Comparison of ENCODE assay signal across 22 mouse cellular contexts in the genomic region with DNA sequence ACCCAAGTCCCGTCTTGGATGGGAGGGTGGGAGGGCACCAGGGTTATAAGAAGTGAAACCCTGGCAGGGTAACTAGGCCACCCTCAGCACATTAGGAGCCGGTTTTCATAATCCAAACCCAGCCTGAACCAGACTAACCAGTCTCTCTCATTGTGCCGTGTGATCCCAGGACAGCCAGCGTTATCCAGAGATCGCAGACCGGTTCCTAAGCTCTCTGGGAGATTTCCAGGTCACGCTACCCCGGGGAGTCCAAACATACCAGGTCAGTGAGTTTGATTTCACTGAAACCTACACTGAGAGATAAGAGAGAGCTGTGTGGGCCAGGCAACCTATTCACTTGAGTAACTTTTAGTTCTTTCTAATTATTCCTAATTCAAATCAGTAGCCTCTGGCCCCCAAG. TPM values are rescaled to one million over a fixed set of nuclear protein-coding genes. Genes with fewer than 3 reads are reported as not detected.
A peak's percentile ranks its signal among the peaks of the same experiment; 100 is the strongest.
DNase-seq lines count a peak whose midpoint lies in the region; ATAC-seq lines count a peak whose summit lies in the region.
"Had no signal": no experiment of that assay in that cellular context is flagged by ENCODE, and none has a peak within 500 bp of the region (broad histone marks: within the 10 kb centered on the region; RNA-seq: fewer than 3 reads in every experiment).

No protein-coding gene starts in this region.

- H3K27ac ChIP-seq in embryonic facial prominence, embryonic 13.5 days, result peak overlapping the region; percentile 22; the same call in 1 of the 2 replicates
- no peak overlapping the region for H3K27ac ChIP-seq in embryonic facial prominence, embryonic 10.5 days (replicated peaks)
- H3K27ac ChIP-seq in midbrain, embryonic 15.5 days, result no peak overlapping the region
- H3K27ac ChIP-seq: hindbrain, embryonic 15.5 days; neural tube, embryonic 12.5 days had no signal

- H3K4me2 ChIP-seq in embryonic facial prominence, embryonic 13.5 days, result no peak overlapping the region
- H3K4me2 ChIP-seq in midbrain, embryonic 15.5 days, result no peak overlapping the region
- H3K4me2 ChIP-seq: heart, embryonic 11.5 days; hindbrain, embryonic 15.5 days; neural tube, embryonic 12.5 days had no signal

- no peaks in the 10 kb centered on the region for H3K9me3 ChIP-seq in embryonic facial prominence, embryonic 13.5 days
- no peaks in the 10 kb centered on the region for H3K9me3 ChIP-seq in embryonic facial prominence, embryonic 10.5 days
- H3K9me3 ChIP-seq in midbrain, embryonic 15.5 days, result no peaks in the 10 kb centered on the region
- H3K9me3 ChIP-seq: hindbrain, embryonic 15.5 days; neural tube, embryonic 12.5 days had no signal

- ATAC-seq in embryonic facial prominence, embryonic 13.5 days (ENCODE audit: insufficient number of reproducible peaks, insufficient read depth, low FRiP score, low TSS enrichment, low read depth), result no peak
- no peak for ATAC-seq in midbrain, embryonic 15.5 days (replicated peaks)
- ATAC-seq: intestine, postnatal 0 days had no signal

- H3K9ac ChIP-seq in embryonic facial prominence, embryonic 13.5 days, result no peak overlapping the region
- H3K9ac ChIP-seq in midbrain, embryonic 15.5 days, result no peak overlapping the region
- H3K9ac ChIP-seq: hindbrain, embryonic 15.5 days; neural tube, embryonic 12.5 days had no signal

- H3K36me3 ChIP-seq in embryonic facial prominence, embryonic 13.5 days, result no peaks in the 10 kb centered on the region
- no peaks in the 10 kb centered on the region for H3K36me3 ChIP-seq in embryonic facial prominence, embryonic 10.5 days (replicated peaks)
- H3K36me3 ChIP-seq in midbrain, embryonic 15.5 days (replicated peaks), result no peaks in the 10 kb centered on the region
- H3K36me3 ChIP-seq: hindbrain, embryonic 15.5 days; neural tube, embryonic 12.5 days had no signal

- 55% methylated on average over 8 of the region's 8 CpGs for WGBS in embryonic facial prominence, embryonic 13.5 days
- 81% methylated on average over 8 of the region's 8 CpGs for WGBS in embryonic facial prominence, embryonic 10.5 days
- WGBS in midbrain, embryonic 15.5 days, result 90% methylated on average over 8 of the region's 8 CpGs

- no peak overlapping the region for H3K4me3 ChIP-seq in embryonic facial prominence, embryonic 13.5 days
- H3K4me3 ChIP-seq in embryonic facial prominence, embryonic 10.5 days, result no peak overlapping the region
- no peak overlapping the region for H3K4me3 ChIP-seq in midbrain, embryonic 15.5 days
- H3K4me3 ChIP-seq: hindbrain, embryonic 15.5 days; neural tube, embryonic 12.5 days had no signal

- DNase-seq in embryonic facial prominence, embryonic 10.5 days (ENCODE audit: low spot score), result no peak
- DNase-seq in testis, postnatal 10 days (ENCODE audit: low spot score), result peak; percentile 30
- DNase-seq in testis, postnatal 14 days (ENCODE audit: low spot score), result no peak
- DNase-seq in kidney, postnatal 10 days, result peak; percentile 39
- peak; percentile 46 to 64 for DNase-seq in urinary bladder, postnatal 36 days (ENCODE audit: low spot score in 2 of 2)
- DNase-seq in cerebellum, adult 8-10 months, result no peak
- DNase-seq: adrenal gland, adult 8-10 months; cerebellum, adult 11 months; heart, postnatal 14 days; layer of hippocampus, adult 9-11 months; liver; lung, adult 2 months; lung, postnatal 36 days; thymus, adult 18-20 months had no signal

- H3K4me1 ChIP-seq in embryonic facial prominence, embryonic 13.5 days, result peaks cover 16% of the 10 kb centered on the region; the same call in 1 of the 2 replicates
- H3K4me1 ChIP-seq in embryonic facial prominence, embryonic 10.5 days, result peaks cover 3% of the 10 kb centered on the region; the same call in 1 of the 2 replicates
- H3K4me1 ChIP-seq in midbrain, embryonic 15.5 days, result no peaks in the 10 kb centered on the region
- H3K4me1 ChIP-seq: hindbrain, embryonic 15.5 days; neural tube, embryonic 12.5 days had no signal

- no peaks in the 10 kb centered on the region for H3K27me3 ChIP-seq in embryonic facial prominence, embryonic 13.5 days
- no peaks in the 10 kb centered on the region for H3K27me3 ChIP-seq in embryonic facial prominence, embryonic 10.5 days (replicated peaks; ENCODE audit: low read depth, poor library complexity, severe bottlenecking)
- H3K27me3 ChIP-seq in midbrain, embryonic 15.5 days (replicated peaks), result no peaks in the 10 kb centered on the region
- H3K27me3 ChIP-seq: CH12.LX; hindbrain, embryonic 15.5 days; neural tube, embryonic 12.5 days had no signal

RNA-seq across cellular contexts. Expression of a gene that starts 29.1 kb away (rescaled TPM):
- 0.34 and 0.44 TPM in 2 replicates for polyA plus RNA-seq in embryonic facial prominence, embryonic 13.5 days (2015; fragmentation: Nextera tagmentation; extraction: Ambion mirVana)
- polyA plus RNA-seq in embryonic facial prominence, embryonic 10.5 days (2016; fragmentation: Nextera tagmentation; extraction: Ambion mirVana), result 0.03 and 0.04 TPM in 2 replicates
- not detected in 2 replicates for polyA plus RNA-seq in midbrain, embryonic 15.5 days (2015; fragmentation: Nextera tagmentation; extraction: Ambion mirVana)
- polyA plus RNA-seq: embryonic facial prominence, embryonic 11.5 days; heart, embryonic 11.5 days; lung, adult 2 months; neural tube, embryonic 12.5 days had no signal

Comparison
In these comparisons a context has a peak if more than half of its experiments do, and no peak if none do; other contexts are left out.
1. DNase-seq: peak in testis, postnatal 10 days (single experiment), kidney, postnatal 10 days (single experiment) and urinary bladder, postnatal 36 days (2 of 2); none in embryonic facial prominence, embryonic 10.5 days (single experiment), testis, postnatal 14 days (single experiment) and cerebellum, adult 8-10 months (single experiment).